Mouse (Mus musculus) brain, embryonic 14.5 days (tissue): ENCODE data around the gene 4933411K16Rik.

Experiments
- CTCF ChIP-seq: fragments of 200-500 bp; IDR thresholded peaks from 2 replicates; pipeline ENCODE4 v1.5.1; 2012; ENCODE audit warnings: inconsistent platforms, mild to moderate bottlenecking, moderate library complexity, borderline replicate concordance; ENCODE audit not compliant: insufficient read depth, insufficient read length; ENCODE audit errors: extremely low read depth
- POLR2A ChIP-seq: fragments of 200-500 bp; IDR thresholded peaks from 2 replicates; pipeline ENCODE4 v1.6.1; 2012; ENCODE audit warnings: mild to moderate bottlenecking, inconsistent platforms, borderline replicate concordance; ENCODE audit not compliant: poor library complexity, insufficient read depth, insufficient read length, severe bottlenecking; ENCODE audit errors: extremely low read depth

DNA sequence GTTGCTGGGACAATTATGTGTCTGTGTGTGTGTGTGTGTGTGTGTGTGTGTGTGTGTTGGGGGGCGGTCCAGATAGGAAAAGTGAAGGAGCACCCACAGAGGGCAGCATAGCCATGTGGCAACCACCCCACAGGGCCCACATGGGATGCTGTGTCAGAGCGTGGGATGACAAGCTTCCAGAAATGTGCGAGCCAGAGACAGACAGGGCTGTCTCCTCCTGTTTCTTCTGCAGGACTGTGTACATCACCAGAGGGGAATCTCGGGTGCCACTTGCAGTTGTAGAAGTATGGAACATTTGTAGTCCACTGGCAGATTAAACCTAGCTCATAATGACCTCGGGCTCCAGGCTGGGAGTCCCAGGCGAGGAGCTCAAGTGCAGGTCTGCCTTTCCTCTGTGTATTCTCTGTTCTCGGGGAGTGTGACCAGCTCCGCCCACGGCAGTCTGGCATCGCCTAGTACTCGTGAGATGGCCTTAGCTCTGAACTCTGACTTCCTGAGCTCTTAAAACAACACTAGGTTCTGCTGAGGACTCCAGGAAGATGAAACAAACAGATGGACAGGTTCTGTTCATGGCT lies 17.1 kb upstream of the 4933411K16Rik start:
- no peak for TF ChIP-seq POLR2A
- no peak for TF ChIP-seq CTCF
